Mouse (Mus musculus) spleen, postnatal 4 days (tissue): ENCODE measurements around the gene Hist1h1d.
A peak's percentile ranks its signal among the peaks of the same experiment; 100 is the strongest.

Source experiments
- DNase-seq, 2 experiments: peaks; one replicate each; pipeline ENCODE4 v3.0.0; 2022; ENCODE audit warnings: low spot score in 2 of 2

Gene Hist1h1d

DNA sequence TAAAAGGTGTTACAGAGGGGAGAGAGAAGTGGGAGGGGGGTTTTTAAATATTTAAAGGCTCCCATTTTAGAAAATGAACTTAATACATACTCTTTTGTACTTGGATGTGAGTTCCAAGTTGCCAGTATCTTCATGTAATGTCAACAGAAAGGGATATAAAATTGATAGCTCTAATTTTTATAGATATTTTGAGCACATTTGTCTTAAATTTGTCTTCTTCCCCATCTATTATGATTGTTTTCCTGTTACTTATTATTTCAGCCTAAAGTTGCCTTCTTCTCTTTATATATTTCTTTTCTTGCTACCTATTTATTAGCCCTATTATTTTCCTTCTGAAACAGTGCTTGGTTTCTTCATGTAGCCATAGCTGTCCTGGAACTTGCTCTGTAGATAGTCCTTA is at the start of gene Hist1h1d:
Gene Hist1h1d (plus strand): TSS at position 301 of the 400 bp plus-strand sequence.
- no peak for DNase-seq

- DNase-seq, result peak; percentile 72 to 82
Observed at GRCm38 (mm10) chr13:23503797-23504196, 49.3 kb upstream of the Hist1h1d start.

GRCm38 (mm10) chr13:23505662-23506345 is 47.3 kb upstream of the Hist1h1d start:
- no peak for DNase-seq

DNA sequence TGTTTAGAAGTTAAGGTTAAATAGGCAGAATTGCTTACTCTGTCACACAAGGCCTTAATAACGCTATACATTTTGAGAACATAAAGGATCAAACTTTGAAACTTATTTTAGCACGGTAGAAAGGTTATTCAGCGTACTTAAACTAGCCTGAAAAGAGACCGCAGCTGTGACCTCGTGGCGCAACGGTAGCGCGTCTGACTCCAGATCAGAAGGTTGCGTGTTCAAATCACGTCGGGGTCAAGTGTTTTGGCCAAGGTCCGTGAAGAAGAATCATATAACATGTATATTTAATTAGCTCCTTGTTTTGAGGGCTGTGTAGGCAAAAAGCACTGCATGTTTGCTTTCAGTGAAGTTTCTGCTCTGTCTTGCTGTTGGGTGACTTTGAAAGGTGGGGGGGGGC is 46.7 kb upstream of the Hist1h1d start:
- DNase-seq, result peak; percentile 80 to 91

DNA sequence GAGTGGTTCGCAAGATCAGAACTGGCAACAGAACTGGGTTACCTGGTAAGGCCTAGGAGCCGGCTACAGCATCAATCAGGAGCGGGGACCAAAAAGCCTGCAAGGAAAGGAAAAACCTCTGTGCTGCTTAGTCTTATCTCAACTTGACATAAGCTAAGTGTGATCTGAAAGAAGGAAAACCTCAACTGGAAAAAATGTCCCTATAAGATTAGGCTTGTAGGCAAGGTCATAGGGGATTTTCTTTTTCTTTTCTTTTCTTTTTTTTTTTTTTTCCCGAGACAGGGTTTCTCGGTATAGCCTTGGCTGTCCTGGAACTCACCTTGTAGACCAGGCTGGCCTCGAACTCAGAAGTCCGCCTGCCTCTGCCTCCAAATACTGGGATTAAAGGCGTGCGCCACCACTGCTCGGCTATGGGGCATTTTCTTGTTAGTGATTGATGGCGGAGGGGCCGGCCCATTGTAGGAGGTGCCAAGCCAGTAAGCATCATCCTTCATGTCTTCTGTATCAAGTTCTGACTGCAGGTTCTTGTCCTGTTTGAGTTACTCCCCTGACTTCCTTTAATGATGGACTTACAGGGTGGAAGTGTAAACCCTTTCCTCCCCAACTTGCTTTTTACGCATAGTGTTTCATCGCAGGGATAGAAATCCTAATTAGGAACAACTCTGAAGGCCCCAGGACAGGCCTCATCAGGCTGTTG is 46.1 kb upstream of the Hist1h1d start:
- DNase-seq, result no peak

- DNase-seq, result no peak
Observed at GRCm38 (mm10) chr13:23510127-23510526, 42.9 kb upstream of the Hist1h1d start.

DNA sequence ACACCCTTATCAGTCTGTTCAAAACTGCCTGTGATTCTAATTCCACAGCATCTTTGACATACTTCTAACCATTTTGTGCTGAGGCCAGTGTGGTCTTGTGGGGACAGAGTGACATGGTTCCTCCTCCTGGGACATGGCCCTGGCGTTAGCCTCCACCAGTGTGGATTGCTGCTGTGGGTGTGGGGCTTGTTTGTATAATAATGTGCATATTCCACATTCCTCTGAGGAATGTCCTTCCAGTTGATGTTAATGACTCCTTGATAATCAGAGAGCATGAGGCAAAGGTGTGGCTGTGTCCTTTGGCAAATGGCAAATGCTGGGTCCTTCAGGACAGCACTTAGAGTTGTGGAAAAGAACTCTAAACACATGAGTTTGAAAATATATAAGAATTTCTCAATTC is 39.5 kb upstream of the Hist1h1d start:
- no peak for DNase-seq

GRCm38 (mm10) chr13:23515281-23515680 is 37.8 kb upstream of the Hist1h1d start:
- DNase-seq, result no peak

GRCm38 (mm10) chr13:23515826-23516620 is 37.0 kb upstream of the Hist1h1d start:
- DNase-seq, result no peak

- DNase-seq, result peak; percentile 77 to 91
Observed at GRCm38 (mm10) chr13:23516822-23517602, 36.0 kb upstream of the Hist1h1d start.

DNA sequence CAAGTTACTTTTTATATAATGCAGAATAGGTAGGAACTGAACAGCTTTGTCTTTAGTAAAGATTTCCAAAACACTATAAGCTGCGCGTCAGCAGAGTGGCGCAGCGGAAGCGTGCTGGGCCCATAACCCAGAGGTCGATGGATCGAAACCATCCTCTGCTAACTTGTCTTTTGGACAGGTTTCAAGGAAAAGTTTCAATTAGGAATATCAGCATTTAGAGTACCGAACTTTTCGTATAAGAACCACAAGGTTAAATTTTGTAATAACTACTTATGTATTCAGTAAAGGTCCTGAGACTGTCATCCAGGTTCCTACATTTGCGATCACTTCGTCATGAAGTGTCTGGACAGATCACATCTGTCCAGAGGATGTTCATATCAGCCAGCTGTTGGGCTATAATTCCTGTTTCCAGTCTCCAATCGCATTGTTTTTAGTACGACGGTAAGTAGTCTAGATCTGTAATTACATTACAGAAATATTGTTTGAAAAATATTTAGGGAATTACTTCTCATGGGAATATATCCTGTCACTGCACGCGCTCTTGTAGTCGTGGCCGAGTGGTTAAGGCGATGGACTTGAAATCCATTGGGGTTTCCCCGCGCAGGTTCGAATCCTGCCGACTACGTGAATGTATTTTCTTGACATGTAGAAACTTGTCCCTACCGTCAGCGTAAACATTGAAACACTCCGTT is 35.3 kb upstream of the Hist1h1d start:
- peak; percentile 94 to 97 for DNase-seq

DNA sequence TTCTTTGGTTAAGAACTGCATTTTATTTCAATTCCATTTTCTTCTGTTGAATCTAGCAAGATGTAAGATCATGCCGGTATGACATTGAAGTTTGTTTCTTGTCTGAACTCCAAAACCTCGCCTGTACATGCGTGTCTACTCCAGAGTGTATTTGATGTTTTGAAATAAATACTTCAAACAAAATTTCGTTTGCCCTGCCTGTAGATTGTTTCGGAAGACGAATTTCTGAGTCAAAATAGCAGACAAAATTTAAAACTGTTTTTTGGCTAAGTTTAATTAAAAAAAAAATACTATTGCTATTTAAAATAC is 34.8 kb upstream of the Hist1h1d start:
- DNase-seq, result no peak

DNA sequence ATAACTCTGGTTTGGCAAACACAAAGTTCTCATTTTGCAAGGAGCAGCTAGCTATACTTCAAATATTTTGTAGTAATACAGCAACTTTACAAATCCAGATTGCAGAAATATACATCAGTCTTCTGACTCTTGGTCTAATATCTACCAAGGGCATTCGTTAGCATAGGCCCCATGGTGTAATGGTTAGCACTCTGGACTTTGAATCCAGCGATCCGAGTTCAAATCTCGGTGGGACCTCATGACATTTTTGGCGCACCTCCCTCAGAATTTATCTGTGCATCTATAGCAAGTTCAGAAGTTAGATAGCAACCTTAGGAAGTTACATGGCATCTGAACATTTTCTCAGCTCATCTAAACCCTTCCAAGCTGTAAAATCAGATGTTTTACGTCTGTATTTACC is 34.2 kb upstream of the Hist1h1d start:
- DNase-seq, result peak; percentile 87 to 93

- DNase-seq, result peak; percentile 80 to 91
Observed at GRCm38 (mm10) chr13:23519416-23519815, 33.6 kb upstream of the Hist1h1d start.

DNA sequence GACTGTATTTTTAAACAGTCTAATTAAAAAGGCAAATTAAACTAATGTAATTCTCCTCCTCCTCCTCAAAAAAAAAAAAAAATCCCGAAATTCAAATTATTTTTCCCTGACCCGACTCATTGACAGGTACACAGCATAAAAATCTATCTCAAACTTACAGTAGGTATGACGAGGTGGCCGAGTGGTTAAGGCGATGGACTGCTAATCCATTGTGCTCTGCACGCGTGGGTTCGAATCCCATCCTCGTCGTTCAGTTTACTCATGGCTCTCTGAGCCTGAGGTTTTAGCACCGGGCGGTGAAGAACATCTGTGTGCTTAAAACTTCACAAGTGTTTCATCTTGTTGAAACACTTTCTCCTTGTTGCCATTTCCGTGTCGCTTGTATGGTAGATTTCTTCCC is 31.4 kb upstream of the Hist1h1d start:
- DNase-seq, result peak; percentile 84 to 92

DNA sequence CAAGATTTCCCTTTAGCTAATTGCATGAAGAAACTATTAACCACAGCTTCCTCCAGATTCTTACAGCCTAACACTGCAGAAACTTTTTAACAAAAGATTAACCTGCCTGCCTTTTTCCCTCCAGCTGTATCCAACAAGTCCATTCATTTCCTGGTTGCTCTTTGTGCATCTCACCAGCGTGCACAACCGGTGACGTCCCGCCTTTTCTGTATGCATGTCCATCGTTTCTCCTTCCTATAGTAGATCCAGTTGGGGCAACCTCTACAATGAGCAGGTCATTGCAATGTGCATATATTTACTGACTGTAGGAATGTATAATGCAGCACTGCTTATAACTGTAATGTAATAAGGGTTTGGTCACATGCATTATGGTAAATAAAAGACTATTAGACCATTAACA is 29.1 kb upstream of the Hist1h1d start:
- DNase-seq, result no peak

DNA sequence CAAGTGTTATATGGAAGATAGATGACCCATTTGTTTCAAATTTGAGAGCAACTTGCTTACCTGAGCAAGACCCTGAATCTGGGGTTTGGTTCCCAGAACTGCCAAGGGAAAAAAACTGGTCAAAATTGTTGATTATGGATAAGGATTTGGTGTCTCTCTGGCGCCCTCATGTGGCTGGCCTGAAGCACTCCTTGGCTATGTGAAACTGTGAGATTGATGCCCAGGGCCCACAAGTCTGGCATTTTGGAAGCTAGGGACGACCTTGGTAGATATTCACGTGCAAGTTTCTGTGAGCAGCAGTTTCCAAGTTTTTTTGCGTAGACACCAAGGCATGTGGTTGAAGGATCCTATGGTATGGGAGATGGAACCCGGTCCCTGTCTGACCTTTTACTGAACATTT is 28.4 kb upstream of the Hist1h1d start:
- peak; percentile 77 to 92 for DNase-seq

- peak in 1 of 2 experiments; percentile 62 for DNase-seq
Observed at GRCm38 (mm10) chr13:23525901-23526300, 27.2 kb upstream of the Hist1h1d start.

GRCm38 (mm10) chr13:23526312-23526711 is 26.8 kb upstream of the Hist1h1d start:
- DNase-seq, result peak; percentile 91 to 95

- no peak for DNase-seq
Observed at GRCm38 (mm10) chr13:23529005-23529404, 24.1 kb upstream of the Hist1h1d start.

- DNase-seq, result no peak
Observed at GRCm38 (mm10) chr13:23529480-23530165, 23.4 kb upstream of the Hist1h1d start.
